Mouse (Mus musculus) heart, adult 2 months (tissue): ENCODE data around the gene Mycn. TPM values are rescaled to one million over a fixed set of nuclear protein-coding genes. Genes with fewer than 3 reads are reported as not detected.

ENCODE experiments used
- DNase-seq, 2 experiments: peaks; one replicate each; pipeline ENCODE4 v3.0.0; 2021
- H3K27ac ChIP-seq: fragments of 200-600 bp; 2 replicates; pipeline ENCODE4 v1.8.1; 2022
- H3K27me3 ChIP-seq: fragments of 200-500 bp; 2 replicates; pipeline ENCODE4 v1.6.1; 2012; ENCODE audit warnings: mild to moderate bottlenecking, low read length, inconsistent platforms, mixed read lengths; ENCODE audit not compliant: control insufficient read depth, insufficient read depth
- H3K36me3 ChIP-seq: fragments of 200-500 bp; 2 replicates; pipeline ENCODE4 v1.6.1; 2012; ENCODE audit warnings: low read length, inconsistent platforms; ENCODE audit not compliant: control insufficient read depth, insufficient read depth
- H3K4me1 ChIP-seq: fragments of 200-500 bp; 2 replicates; pipeline ENCODE4 v1.6.1; 2011; ENCODE audit warnings: low read length; ENCODE audit not compliant: control insufficient read depth, insufficient read depth
- H3K4me3 ChIP-seq: fragments of 200-600 bp; 2 replicates; pipeline ENCODE4 v1.8.1; 2022
- H3K79me2 ChIP-seq: fragments of 200-500 bp; replicated peaks from 2 replicates; pipeline ENCODE4 v1.6.1; 2012; ENCODE audit warnings: mild to moderate bottlenecking, inconsistent platforms, low read length, moderate library complexity, mixed read lengths; ENCODE audit not compliant: control insufficient read depth, insufficient read depth
- H3K9ac ChIP-seq: fragments of 200-500 bp; 2 replicates; pipeline ENCODE4 v1.6.1; 2012; ENCODE audit warnings: low read depth, mild to moderate bottlenecking, control low read depth, inconsistent platforms, low read length, mixed read lengths
- CTCF ChIP-seq: fragments of 200-600 bp; IDR thresholded peaks from 2 replicates; pipeline ENCODE4 v1.8.1; 2022; ENCODE audit warnings: antibody characterized with exemption, mild to moderate bottlenecking, moderate library complexity
- EP300 ChIP-seq: fragments of 200-500 bp; IDR thresholded peaks from 2 replicates; pipeline ENCODE4 v1.6.1; 2011; ENCODE audit warnings: low read depth, low read length, control low read depth; ENCODE audit not compliant: insufficient read depth
- POLR2A ChIP-seq: fragments of 200-500 bp; IDR thresholded peaks from 2 replicates; pipeline ENCODE4 v1.6.1; 2011; ENCODE audit warnings: mild to moderate bottlenecking, low read depth, low read length, control low read depth; ENCODE audit not compliant: insufficient read depth
- WGBS: fragments of 180-500 bp; shearing (Covaris S2); methylation state at CpG from one replicate; pipeline ENCODE4 v1.1.7; 2018; 5-methylcytosine and 5-hydroxymethylcytosine counted together
- intact Hi-C: fragments of 180-260 bp; cut with DNase I; formaldehyde crosslinking; loops from one replicate; pipeline ENCODE4 v1.15.1; 2025
- polyA plus RNA-seq: library from polyadenylated mRNA; depleted of rRNA; stranded (reverse); fragments of >200 nt; gene quantifications from 2 replicates; pipeline ENCODE4 v1.2.3, GENCODE M21; 2012
- total RNA-seq, 2 experiments: library from RNA; stranded (reverse); gene quantifications; 2 replicates each; pipeline ENCODE4 v1.2.3; 2021

Mycn gene
- total and polyA plus RNA-seq, 3 experiments = 1.8 to 3.1 (median 1.9) TPM

- H3K4me1 ChIP-seq = no peaks in the 10 kb centered on the region
- no peak overlapping the region for H3K27ac ChIP-seq
- H3K4me3 ChIP-seq = no peak overlapping the region
- no peak overlapping the region for H3K9ac ChIP-seq
- TF ChIP-seq EP300 = no peak
- no peak for TF ChIP-seq CTCF
- no peak for TF ChIP-seq POLR2A
- intact Hi-C loops = no loop called here
- 59% methylated on average over 9 of the region's 9 CpGs for WGBS
- H3K79me2 ChIP-seq = no peaks in the 10 kb centered on the region
- H3K36me3 ChIP-seq = no peaks in the 10 kb centered on the region
- DNase-seq = no peak
- no peaks in the 10 kb centered on the region for H3K27me3 ChIP-seq
These were observed 25.4 kb downstream of the Mycn start for GRCm38 (mm10) chr12:12916298-12916697.

- intact Hi-C loops = no loop called here
- no peak overlapping the region for H3K27ac ChIP-seq
- no peaks in the 10 kb centered on the region for H3K27me3 ChIP-seq
- no peaks in the 10 kb centered on the region for H3K36me3 ChIP-seq
- H3K4me1 ChIP-seq = no peaks in the 10 kb centered on the region
- no peak overlapping the region for H3K4me3 ChIP-seq
- WGBS = 78% methylated on average over 11 of the region's 11 CpGs
- no peak overlapping the region for H3K9ac ChIP-seq
- no peaks in the 10 kb centered on the region for H3K79me2 ChIP-seq
- no peak for DNase-seq
- TF ChIP-seq EP300 = no peak
These were observed 31.2 kb downstream of the Mycn start for GRCm38 (mm10) chr12:12910356-12910979.

- no peaks in the 10 kb centered on the region for H3K4me1 ChIP-seq
- DNase-seq = no peak
- TF ChIP-seq EP300 = no peak
- TF ChIP-seq CTCF = no peak
- TF ChIP-seq POLR2A = no peak
- no peaks in the 10 kb centered on the region for H3K27me3 ChIP-seq
- H3K79me2 ChIP-seq = no peaks in the 10 kb centered on the region
- intact Hi-C loops = no loop called here
- H3K9ac ChIP-seq = no peak overlapping the region
- H3K4me3 ChIP-seq = no peak overlapping the region
- H3K27ac ChIP-seq = no peak overlapping the region
- no peaks in the 10 kb centered on the region for H3K36me3 ChIP-seq
- 57% methylated on average over 16 of the region's 16 CpGs for WGBS
These were observed 32.0 kb downstream of the Mycn start for GRCm38 (mm10) chr12:12909631-12910277.

- TF ChIP-seq POLR2A (no peak), EP300 (no peak), CTCF (no peak)
- Histone ChIP-seq H3K27ac (no peak overlapping the region), H3K27me3 (no peaks in the 10 kb centered on the region), H3K9ac (no peak overlapping the region), H3K4me1 (peaks cover 1% of the 10 kb centered on the region; the same call in 1 of the 2 replicates), H3K79me2 (no peaks in the 10 kb centered on the region), H3K4me3 (no peak overlapping the region), H3K36me3 (no peaks in the 10 kb centered on the region)
- intact Hi-C loops = no loop called here
- 60% methylated on average over 6 of the region's 6 CpGs for WGBS
- DNase-seq = no peak
These were observed 34.9 kb downstream of the Mycn start for GRCm38 (mm10) chr12:12906771-12907170.

GRCm38 (mm10) chr12:12906321-12906720 is 35.4 kb downstream of the Mycn start:
- intact Hi-C loops = no loop called here

GRCm38 (mm10) chr12:12905117-12905516 is 36.6 kb downstream of the Mycn start:
- TF ChIP-seq EP300 (no peak), CTCF (no peak), POLR2A (no peak)
- Histone ChIP-seq H3K27ac (no peak overlapping the region), H3K9ac (no peak overlapping the region), H3K4me1 (peaks cover 1% of the 10 kb centered on the region; the same call in 1 of the 2 replicates), H3K27me3 (no peaks in the 10 kb centered on the region), H3K4me3 (no peak overlapping the region), H3K36me3 (no peaks in the 10 kb centered on the region), H3K79me2 (no peaks in the 10 kb centered on the region)
- no peak for DNase-seq
- intact Hi-C loops = no loop called here
- 58% methylated on average over 6 of the region's 6 CpGs for WGBS

More at GRCm38 (mm10) chr12:12906321-12906720, 35.4 kb downstream of the Mycn start:
- H3K4me1 ChIP-seq = peaks cover 1% of the 10 kb centered on the region; the same call in 1 of the 2 replicates
- no peak for DNase-seq
- H3K79me2 ChIP-seq = no peaks in the 10 kb centered on the region
- no peaks in the 10 kb centered on the region for H3K27me3 ChIP-seq
- H3K9ac ChIP-seq = no peak overlapping the region
- H3K4me3 ChIP-seq = no peak overlapping the region
- WGBS = 58% methylated on average over 8 of the region's 8 CpGs
- TF ChIP-seq CTCF (no peak), POLR2A (no peak), EP300 (no peak)
- H3K36me3 ChIP-seq = no peaks in the 10 kb centered on the region
- H3K27ac ChIP-seq = no peak overlapping the region
